Mouse (Mus musculus): ENCODE data around the gene Gm4894. TPM values are rescaled to one million over a fixed set of nuclear protein-coding genes. Genes with fewer than 3 reads are reported as not detected.

The Gm4894 gene
- not detected in 2 replicates for polyA plus RNA-seq (2014; fragmentation: Nextera tagmentation; extraction: Ambion mirVana)

DNA sequence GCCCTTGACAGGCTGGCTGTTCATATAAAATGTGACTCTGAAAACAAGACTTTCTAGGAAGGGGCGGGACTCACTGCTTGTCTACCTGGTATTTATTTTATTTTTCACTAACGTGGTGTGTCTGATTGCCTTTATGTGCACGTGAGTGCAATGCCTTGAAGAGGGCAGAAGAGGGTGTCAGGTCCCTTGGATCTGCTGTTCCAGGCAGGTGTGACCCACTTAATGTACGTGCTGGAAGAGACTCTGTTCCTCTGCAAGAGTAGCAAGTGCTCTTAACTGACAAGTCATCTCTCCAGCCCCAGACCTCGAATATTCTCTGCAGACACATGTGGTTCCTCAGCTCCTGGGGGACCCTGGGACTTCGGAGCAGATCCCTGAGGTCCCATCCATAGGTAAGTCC is at the start of gene Gm4894:
TSS of gene Gm4894 (plus strand) at position 301 of the 400 bp plus-strand sequence.
- Histone ChIP-seq H3K4me2 (ENCODE audit: low read depth, low read length, severe bottlenecking) (no peak within 1 kb of the TSS), H3K4me3 (ENCODE audit: low read depth, low read length) (no peak within 1 kb of the TSS), H3K27me3 (ENCODE audit: control insufficient read depth, insufficient read depth, low read length) (no peaks in the 10 kb centered on the region), H3K4me1 (replicated peaks; ENCODE audit: control insufficient read depth, insufficient read depth, low read length) (no peaks in the 10 kb centered on the region), H3K9me3 (ENCODE audit: control insufficient read depth, low read length) (no peaks in the 10 kb centered on the region), H3K36me3 (ENCODE audit: control insufficient read depth, insufficient read depth, low read length) (no peaks in the 10 kb centered on the region), H3K27ac (ENCODE audit: low read depth, low read length) (no peak within 1 kb of the TSS), H3K9ac (ENCODE audit: low read length) (no peak within 1 kb of the TSS)
- no peak for ATAC-seq (replicated peaks; ENCODE audit: low FRiP score)
- no peak for DNase-seq (ENCODE audit: low spot score)
- whole genome bisulfite sequencing = 81% methylated on average over 6 of the region's 6 CpGs

DNA sequence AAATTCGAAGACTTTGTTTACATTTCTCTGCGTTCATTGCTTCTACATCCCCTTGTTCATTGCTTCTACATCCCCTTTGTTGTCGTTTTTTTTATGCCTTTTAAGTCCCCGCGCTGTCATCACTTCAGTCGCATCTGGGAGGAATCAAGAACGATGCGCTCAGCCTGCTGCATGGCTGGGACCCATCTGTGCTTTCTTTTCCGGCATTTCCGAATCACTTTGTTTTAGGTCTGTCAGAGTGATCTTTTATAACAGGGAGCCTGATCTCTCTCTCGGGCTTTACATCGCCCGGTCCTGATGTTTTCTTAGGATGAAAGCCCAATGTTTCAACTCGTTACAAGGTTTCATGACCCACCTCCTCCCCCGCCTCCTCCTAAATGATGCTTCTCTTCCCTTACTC is 44.0 kb upstream of the Gm4894 start:
- DNase-seq (ENCODE audit: low spot score) = no peak
- no peaks in the 10 kb centered on the region for H3K27me3 ChIP-seq (ENCODE audit: control insufficient read depth, insufficient read depth, low read length)
- peaks cover 8% of the 10 kb centered on the region; the same call in 1 of the 2 replicates for H3K4me1 ChIP-seq (replicated peaks; ENCODE audit: control insufficient read depth, insufficient read depth, low read length)
- H3K36me3 ChIP-seq (ENCODE audit: control insufficient read depth, insufficient read depth, low read length) = no peaks in the 10 kb centered on the region
- no peak overlapping the region for H3K4me3 ChIP-seq (ENCODE audit: low read depth, low read length)
- H3K9ac ChIP-seq (ENCODE audit: low read length) = no peak overlapping the region
- no peak overlapping the region for H3K4me2 ChIP-seq (ENCODE audit: low read depth, low read length, severe bottlenecking)
- WGBS = 48% methylated on average over 15 of the region's 15 CpGs
- no peaks in the 10 kb centered on the region for H3K9me3 ChIP-seq (ENCODE audit: control insufficient read depth, low read length)
- H3K27ac ChIP-seq (ENCODE audit: low read depth, low read length) = no peak overlapping the region
- no peak for ATAC-seq (replicated peaks; ENCODE audit: low FRiP score)

DNA sequence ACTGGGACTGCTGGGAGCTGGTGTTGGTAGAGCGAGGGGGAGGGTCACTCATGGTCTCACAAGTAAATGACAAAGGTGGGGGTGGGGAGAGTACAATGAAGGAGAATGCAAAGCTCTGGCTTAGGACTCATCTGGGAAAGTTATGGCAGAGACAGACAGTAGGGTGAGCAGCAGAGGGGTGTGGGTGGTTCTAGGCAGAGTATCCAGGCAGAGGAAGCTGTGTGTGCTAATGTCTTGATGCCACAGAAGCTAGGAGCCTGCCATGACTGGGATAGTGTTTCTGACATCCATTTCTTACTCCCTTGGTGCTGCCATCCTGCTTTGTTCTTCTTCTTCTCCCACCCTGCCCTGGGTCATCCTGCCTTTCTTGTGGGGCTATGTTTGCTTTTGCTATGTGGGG is 38.8 kb upstream of the Gm4894 start:
- Histone ChIP-seq H3K27ac (ENCODE audit: low read depth, low read length) (no peak overlapping the region), H3K9me3 (ENCODE audit: control insufficient read depth, low read length) (no peaks in the 10 kb centered on the region), H3K4me3 (ENCODE audit: low read depth, low read length) (no peak overlapping the region), H3K4me1 (replicated peaks; ENCODE audit: control insufficient read depth, insufficient read depth, low read length) (peaks cover 10% of the 10 kb centered on the region; the same call in 1 of the 2 replicates), H3K36me3 (ENCODE audit: control insufficient read depth, insufficient read depth, low read length) (no peaks in the 10 kb centered on the region), H3K4me2 (ENCODE audit: low read depth, low read length, severe bottlenecking) (no peak overlapping the region), H3K27me3 (ENCODE audit: control insufficient read depth, insufficient read depth, low read length) (no peaks in the 10 kb centered on the region), H3K9ac (ENCODE audit: low read length) (no peak overlapping the region)
- DNase-seq (ENCODE audit: low spot score) (no peak), ATAC-seq (replicated peaks; ENCODE audit: low FRiP score) (no peak)
- 68% methylated on average over 1 of the region's 1 CpGs for WGBS

DNA sequence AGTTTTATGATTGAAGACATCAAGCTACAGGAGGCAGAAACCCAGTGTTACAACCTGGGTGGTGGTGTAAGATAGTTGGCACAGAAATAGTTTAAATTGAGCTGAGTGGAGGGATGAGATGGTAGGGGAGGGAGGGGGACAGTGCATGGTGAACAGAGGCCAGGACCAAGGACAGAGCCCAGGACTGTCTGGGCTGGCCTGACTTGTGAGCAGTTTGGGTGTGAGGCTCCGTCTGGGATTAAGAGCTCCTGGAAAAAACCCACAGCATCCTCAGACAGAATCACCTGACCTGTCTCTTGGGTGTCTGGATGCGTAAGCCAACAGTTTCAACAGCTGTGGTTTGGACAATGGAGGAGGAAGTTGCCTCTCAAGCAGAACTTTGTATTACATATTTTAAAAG is 35.6 kb upstream of the Gm4894 start:
- H3K4me2 ChIP-seq (ENCODE audit: low read depth, low read length, severe bottlenecking) = no peak overlapping the region
- no peaks in the 10 kb centered on the region for H3K9me3 ChIP-seq (ENCODE audit: control insufficient read depth, low read length)
- ATAC-seq (replicated peaks; ENCODE audit: low FRiP score) (no peak), DNase-seq (ENCODE audit: low spot score) (no peak)
- no peaks in the 10 kb centered on the region for H3K36me3 ChIP-seq (ENCODE audit: control insufficient read depth, insufficient read depth, low read length)
- no peak overlapping the region for H3K9ac ChIP-seq (ENCODE audit: low read length)
- no peaks in the 10 kb centered on the region for H3K27me3 ChIP-seq (ENCODE audit: control insufficient read depth, insufficient read depth, low read length)
- H3K4me1 ChIP-seq (replicated peaks; ENCODE audit: control insufficient read depth, insufficient read depth, low read length) = peaks cover 10% of the 10 kb centered on the region; the same call in 1 of the 2 replicates
- no peak overlapping the region for H3K27ac ChIP-seq (ENCODE audit: low read depth, low read length)
- WGBS = 33% methylated on average over 2 of the region's 2 CpGs
- H3K4me3 ChIP-seq (ENCODE audit: low read depth, low read length) = no peak overlapping the region

- WGBS = 58% methylated on average over 20 of the region's 20 CpGs
- no peak overlapping the region for H3K9ac ChIP-seq (ENCODE audit: low read length)
- H3K36me3 ChIP-seq (ENCODE audit: control insufficient read depth, insufficient read depth, low read length) = no peaks in the 10 kb centered on the region
- H3K4me3 ChIP-seq (ENCODE audit: low read depth, low read length) = no peak overlapping the region
- no peaks in the 10 kb centered on the region for H3K27me3 ChIP-seq (ENCODE audit: control insufficient read depth, insufficient read depth, low read length)
- no peaks in the 10 kb centered on the region for H3K9me3 ChIP-seq (ENCODE audit: control insufficient read depth, low read length)
- DNase-seq (ENCODE audit: low spot score) = no peak
- no peak overlapping the region for H3K4me2 ChIP-seq (ENCODE audit: low read depth, low read length, severe bottlenecking)
- ATAC-seq (replicated peaks; ENCODE audit: low FRiP score) = no peak
- no peak overlapping the region for H3K27ac ChIP-seq (ENCODE audit: low read depth, low read length)
- H3K4me1 ChIP-seq (replicated peaks; ENCODE audit: control insufficient read depth, insufficient read depth, low read length) = no peaks in the 10 kb centered on the region
Measured at GRCm38 (mm10) chr9:49217626-49218607, 32.4 kb upstream of the Gm4894 start.

DNA sequence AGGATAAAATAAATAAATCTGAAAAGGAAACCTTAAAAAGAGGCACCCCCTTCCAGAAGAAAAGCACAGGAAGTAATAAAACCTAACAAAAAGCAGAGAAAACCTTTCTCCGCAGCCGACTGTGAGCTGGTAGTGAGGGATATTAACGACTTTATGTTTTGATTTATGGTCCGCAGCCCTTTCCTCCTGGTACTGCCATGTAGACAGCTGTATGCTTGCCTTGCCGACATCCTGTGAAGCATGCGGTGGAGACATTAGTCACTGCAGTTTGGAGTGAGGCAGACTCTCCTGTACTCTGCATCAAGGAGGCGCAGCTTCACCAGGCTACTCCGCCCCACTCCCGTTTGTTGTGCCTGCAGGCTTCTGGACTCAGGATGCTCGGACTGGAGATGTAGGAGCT is 25.8 kb upstream of the Gm4894 start:
- H3K27ac ChIP-seq (ENCODE audit: low read depth, low read length) = no peak overlapping the region
- no peaks in the 10 kb centered on the region for H3K36me3 ChIP-seq (ENCODE audit: control insufficient read depth, insufficient read depth, low read length)
- no peaks in the 10 kb centered on the region for H3K9me3 ChIP-seq (ENCODE audit: control insufficient read depth, low read length)
- WGBS = 80% methylated on average over 10 of the region's 10 CpGs
- DNase-seq (ENCODE audit: low spot score) (no peak), ATAC-seq (replicated peaks; ENCODE audit: low FRiP score) (no peak)
- H3K4me2 ChIP-seq (ENCODE audit: low read depth, low read length, severe bottlenecking) = no peak overlapping the region
- no peak overlapping the region for H3K4me3 ChIP-seq (ENCODE audit: low read depth, low read length)
- H3K4me1 ChIP-seq (replicated peaks; ENCODE audit: control insufficient read depth, insufficient read depth, low read length) = no peaks in the 10 kb centered on the region
- no peaks in the 10 kb centered on the region for H3K27me3 ChIP-seq (ENCODE audit: control insufficient read depth, insufficient read depth, low read length)
- no peak overlapping the region for H3K9ac ChIP-seq (ENCODE audit: low read length)

GRCm38 (mm10) chr9:49227442-49227841 is 22.9 kb upstream of the Gm4894 start:
- Histone ChIP-seq H3K4me1 (replicated peaks; ENCODE audit: control insufficient read depth, insufficient read depth, low read length) (no peaks in the 10 kb centered on the region), H3K9ac (ENCODE audit: low read length) (no peak overlapping the region), H3K36me3 (ENCODE audit: control insufficient read depth, insufficient read depth, low read length) (no peaks in the 10 kb centered on the region), H3K27ac (ENCODE audit: low read depth, low read length) (no peak overlapping the region), H3K27me3 (ENCODE audit: control insufficient read depth, insufficient read depth, low read length) (no peaks in the 10 kb centered on the region), H3K4me2 (ENCODE audit: low read depth, low read length, severe bottlenecking) (no peak overlapping the region), H3K9me3 (ENCODE audit: control insufficient read depth, low read length) (no peaks in the 10 kb centered on the region), H3K4me3 (ENCODE audit: low read depth, low read length) (no peak overlapping the region)
- WGBS = 79% methylated on average over 9 of the region's 9 CpGs
- DNase-seq (ENCODE audit: low spot score) (no peak), ATAC-seq (replicated peaks; ENCODE audit: low FRiP score) (no peak)

DNA sequence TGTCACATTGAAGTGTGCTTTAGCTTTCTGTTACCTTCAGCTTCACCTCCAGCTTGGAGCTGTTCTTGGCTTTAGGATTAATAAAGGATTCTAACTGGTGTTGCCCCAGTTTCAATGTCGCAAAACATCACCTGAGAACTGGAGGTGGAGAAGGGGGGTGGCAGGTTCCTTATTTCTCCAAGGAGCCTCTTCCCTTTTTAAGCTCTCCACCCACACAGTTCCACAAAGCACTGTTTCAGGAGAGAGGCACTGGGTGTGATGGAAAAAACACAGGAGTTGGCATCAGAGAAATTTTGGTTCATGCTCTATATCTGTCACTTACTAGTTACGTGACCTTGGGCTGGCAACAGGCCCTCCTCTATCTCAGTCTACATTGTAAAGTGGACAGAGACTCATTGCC is 21.3 kb upstream of the Gm4894 start:
- Histone ChIP-seq H3K9ac (ENCODE audit: low read length) (no peak overlapping the region), H3K27ac (ENCODE audit: low read depth, low read length) (no peak overlapping the region), H3K4me2 (ENCODE audit: low read depth, low read length, severe bottlenecking) (no peak overlapping the region), H3K27me3 (ENCODE audit: control insufficient read depth, insufficient read depth, low read length) (no peaks in the 10 kb centered on the region), H3K36me3 (ENCODE audit: control insufficient read depth, insufficient read depth, low read length) (no peaks in the 10 kb centered on the region), H3K4me1 (replicated peaks; ENCODE audit: control insufficient read depth, insufficient read depth, low read length) (no peaks in the 10 kb centered on the region), H3K4me3 (ENCODE audit: low read depth, low read length) (no peak overlapping the region), H3K9me3 (ENCODE audit: control insufficient read depth, low read length) (no peaks in the 10 kb centered on the region)
- ATAC-seq (replicated peaks; ENCODE audit: low FRiP score) = no peak
- DNase-seq (ENCODE audit: low spot score) = no peak
- WGBS = 95% methylated on average over 2 of the region's 2 CpGs

DNA sequence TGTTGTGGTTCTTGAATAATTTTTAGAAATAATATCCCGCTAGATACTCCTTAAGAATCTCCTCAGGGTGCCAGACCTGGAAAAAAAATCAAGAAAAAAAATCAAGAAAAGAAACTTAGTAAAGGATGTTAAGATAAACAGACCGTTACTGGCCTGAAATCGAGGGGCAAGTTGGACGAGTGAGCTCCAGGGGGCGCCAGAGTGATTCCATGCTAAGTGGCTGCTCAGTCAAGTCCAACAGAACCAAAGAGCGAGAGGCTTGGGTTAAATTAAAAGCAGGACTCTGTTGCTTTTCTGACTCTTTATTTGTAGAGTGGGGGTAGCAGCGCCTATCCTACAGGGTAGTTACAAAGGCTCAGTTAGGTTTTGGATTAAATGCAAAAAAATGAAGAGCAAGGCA is 3.5 kb upstream of the Gm4894 start:
- Histone ChIP-seq H3K27ac (ENCODE audit: low read depth, low read length) (no peak overlapping the region), H3K9me3 (ENCODE audit: control insufficient read depth, low read length) (no peaks in the 10 kb centered on the region), H3K4me2 (ENCODE audit: low read depth, low read length, severe bottlenecking) (no peak overlapping the region), H3K4me1 (replicated peaks; ENCODE audit: control insufficient read depth, insufficient read depth, low read length) (no peaks in the 10 kb centered on the region), H3K36me3 (ENCODE audit: control insufficient read depth, insufficient read depth, low read length) (no peaks in the 10 kb centered on the region), H3K27me3 (ENCODE audit: control insufficient read depth, insufficient read depth, low read length) (no peaks in the 10 kb centered on the region), H3K9ac (ENCODE audit: low read length) (no peak overlapping the region), H3K4me3 (ENCODE audit: low read depth, low read length) (no peak overlapping the region)
- ATAC-seq (replicated peaks; ENCODE audit: low FRiP score) (no peak), DNase-seq (ENCODE audit: low spot score) (peak; percentile 74)
- 28% methylated on average over 7 of the region's 7 CpGs for WGBS
